ENCODE assay signal across 8 mouse cellular contexts in genomic region chr7:45434203-45435015, GRCm38 (mm10). TPM values are rescaled to one million over a fixed set of nuclear protein-coding genes. Genes with fewer than 3 reads are reported as not detected.
DNase-seq lines count a peak whose midpoint lies in the region; ATAC-seq lines count a peak whose summit lies in the region.

Gys1 (plus strand) TSS chr7:45434844.

- ATAC-seq in megakaryocyte progenitor cell, adult 5-6 weeks (replicated peaks; ENCODE audit: poor library complexity), result peak; percentile 88

- DNase-seq in adipocyte (ENCODE audit: low spot score), result peak; percentile 99
- DNase-seq in embryo, embryonic 10 days (ENCODE audit: low spot score), result peak; percentile 97
- peak; percentile 100 for DNase-seq in gastrocnemius, postnatal 10 days
- DNase-seq in induced T-regulatory cell, adult 2 months (ENCODE audit: low read depth), result peak; percentile 100
- peak; percentile 100 for DNase-seq in left cerebral cortex, adult 9 months (ENCODE audit: low spot score in 2 of 2)
- peak; percentile 100 for DNase-seq in right cerebral cortex, postnatal 14 days
- peak; percentile 100 for DNase-seq in urinary bladder, postnatal 36 days (ENCODE audit: low spot score in 2 of 2)

RNA-seq across cellular contexts. Expression of gene Gys1, which starts in this region (rescaled TPM):
- total RNA-seq in gastrocnemius, postnatal 10 days (2021), result 100 to 1,000 TPM; 142 to 150 TPM
- total RNA-seq in megakaryocyte progenitor cell, adult 5-6 weeks (2015), result 22.6 and 26.2 TPM in 2 replicates
- total RNA-seq in megakaryocyte progenitor cell, adult 5-6 weeks (2017), result 22.3 and 24.4 TPM in 2 replicates

Comparison
In these comparisons a context has a peak if more than half of its experiments do, and no peak if none do; other contexts are left out.
1. Peak in every context shown above with its lines: DNase-seq and ATAC-seq.
2. RNA of gene Gys1 (total RNA-seq): 142 to 150 TPM in gastrocnemius, postnatal 10 days; 22.3 to 26.2 TPM in megakaryocyte progenitor cell, adult 5-6 weeks; every median in the first group is over 4 times any median in the second.